Mouse (Mus musculus) regulatory T cell (primary cell): ENCODE measurements around the gene Rnf5.

Experiments used
- in situ Hi-C: fragments of 300-600 bp; cut with MboI, MseI; formaldehyde crosslinking; loops from one replicate; pipeline ENCODE4 v1.15.1; 2025; ENCODE audit warnings: high pct_unique_total_duplicates

Gene Rnf5

GRCm38 (mm10) chr17:34588767-34589166 lies 14.7 kb downstream of the Rnf5 start:
- in situ Hi-C loops = no loop called here

- in situ Hi-C loops = no loop called here
Observed at GRCm38 (mm10) chr17:34587814-34588213, 15.7 kb downstream of the Rnf5 start.

GRCm38 (mm10) chr17:34587423-34587811 lies 16.1 kb downstream of the Rnf5 start:
- in situ Hi-C loops = no loop called here

- in situ Hi-C loops = no loop called here
Observed at GRCm38 (mm10) chr17:34586796-34587422, 16.6 kb downstream of the Rnf5 start.

- in situ Hi-C loops = no loop called here
Observed at GRCm38 (mm10) chr17:34585877-34586771, 17.4 kb downstream of the Rnf5 start.

GRCm38 (mm10) chr17:34585121-34585520 lies 18.4 kb downstream of the Rnf5 start:
- in situ Hi-C loops = no loop called here

GRCm38 (mm10) chr17:34583819-34584218 lies 19.7 kb downstream of the Rnf5 start:
- in situ Hi-C loops = no loop called here

GRCm38 (mm10) chr17:34583397-34583796 lies 20.1 kb downstream of the Rnf5 start:
- in situ Hi-C loops = no loop called here

- in situ Hi-C loops = no loop called here
Observed at GRCm38 (mm10) chr17:34582528-34582927, 21.0 kb downstream of the Rnf5 start.

GRCm38 (mm10) chr17:34578070-34578469 lies 25.4 kb downstream of the Rnf5 start:
- in situ Hi-C loops = no loop called here

- in situ Hi-C loops = no loop called here
Observed at GRCm38 (mm10) chr17:34576577-34576976, 26.9 kb downstream of the Rnf5 start.

- in situ Hi-C loops = no loop called here
Observed at GRCm38 (mm10) chr17:34572361-34572760, 31.1 kb downstream of the Rnf5 start.

- in situ Hi-C loops = no loop called here
Observed at GRCm38 (mm10) chr17:34571875-34572274, 31.6 kb downstream of the Rnf5 start.

GRCm38 (mm10) chr17:34569919-34570318 lies 33.6 kb downstream of the Rnf5 start:
- in situ Hi-C loops = loop anchor here (5.0 kb wide), 1 partner anchor 42 kb away; no protein-coding TSS in a partner anchor

- in situ Hi-C loops = loop anchor here (5.0 kb wide), 1 partner anchor 44 kb away; no protein-coding TSS in a partner anchor
Observed at GRCm38 (mm10) chr17:34568421-34568820, 35.1 kb downstream of the Rnf5 start.

GRCm38 (mm10) chr17:34567311-34567710 lies 36.2 kb downstream of the Rnf5 start:
- in situ Hi-C loops = loop anchor here (5.0 kb wide), 1 partner anchor 45 kb away; no protein-coding TSS in a partner anchor

- in situ Hi-C loops = loop anchor here (5.0 kb wide), 1 partner anchor 48 kb away; no protein-coding TSS in a partner anchor
Observed at GRCm38 (mm10) chr17:34564796-34565195, 38.7 kb downstream of the Rnf5 start.

- in situ Hi-C loops = no loop called here
Observed at GRCm38 (mm10) chr17:34564003-34564421, 39.5 kb downstream of the Rnf5 start, which contains the start of gene Notch4. Gene Notch4, plus strand, starts transcription at chr17:34564268.

- in situ Hi-C loops = no loop called here
Observed at GRCm38 (mm10) chr17:34563354-34563753, 40.1 kb downstream of the Rnf5 start.

GRCm38 (mm10) chr17:34562595-34562994 lies 40.9 kb downstream of the Rnf5 start:
- in situ Hi-C loops = no loop called here

- in situ Hi-C loops = no loop called here
Observed at GRCm38 (mm10) chr17:34561200-34561599, 42.3 kb downstream of the Rnf5 start.

GRCm38 (mm10) chr17:34560438-34560837 lies 43.1 kb downstream of the Rnf5 start:
- in situ Hi-C loops = no loop called here

- in situ Hi-C loops = no loop called here
Observed at GRCm38 (mm10) chr17:34559895-34560294, 43.6 kb downstream of the Rnf5 start.
